Mouse (Mus musculus) forebrain, embryonic 16.5 days (tissue): ENCODE measurements around the gene Slc29a3. TPM values are rescaled to one million over a fixed set of nuclear protein-coding genes. Genes with fewer than 3 reads are reported as not detected.
A peak's percentile ranks its signal among the peaks of the same experiment; 100 is the strongest.

Experiments
- ATAC-seq: fragments of 200-750 bp; cut with Nextera tagmentation; 2 replicates; pipeline ENCODE4 v1.8.0; 2017; ENCODE audit warnings: mild to moderate bottlenecking, moderate library complexity
- H3K27ac ChIP-seq: fragments of 300-500 bp; sonication (generic); 2 replicates; pipeline ENCODE4 v1.5.1; 2014; ENCODE audit warnings: low read length, control low read depth
- H3K27me3 ChIP-seq: fragments of 300-500 bp; sonication (generic); replicated peaks from 2 replicates; pipeline ENCODE4 v1.6.1; 2014; ENCODE audit warnings: low read length; ENCODE audit not compliant: control insufficient read depth, insufficient read depth
- H3K36me3 ChIP-seq: fragments of 300-500 bp; sonication (generic); 2 replicates; pipeline ENCODE4 v1.6.1; 2014; ENCODE audit not compliant: control insufficient read depth, insufficient read depth
- H3K4me1 ChIP-seq: fragments of 300-500 bp; sonication (generic); replicated peaks from 2 replicates; pipeline ENCODE4 v1.6.1; 2014; ENCODE audit warnings: low read length; ENCODE audit not compliant: control insufficient read depth, insufficient read depth
- H3K4me2 ChIP-seq: fragments of 300-500 bp; sonication (generic); 2 replicates; pipeline ENCODE4 v1.6.1; 2014; ENCODE audit warnings: mild to moderate bottlenecking, low read length, control low read depth
- H3K4me3 ChIP-seq: fragments of 300-500 bp; sonication (generic); replicated peaks from 2 replicates; pipeline ENCODE4 v1.5.1; 2014; ENCODE audit warnings: mild to moderate bottlenecking, low read length, control low read depth
- H3K9ac ChIP-seq: fragments of 300-500 bp; sonication (generic); replicated peaks from 2 replicates; pipeline ENCODE4 v1.6.1; 2014; ENCODE audit warnings: low read depth, low read length, control low read depth
- H3K9me3 ChIP-seq: fragments of 300-500 bp; sonication (generic); 2 replicates; pipeline ENCODE4 v1.6.1; 2016; ENCODE audit warnings: low read length; ENCODE audit not compliant: control insufficient read depth
- WGBS: fragments of 180-500 bp; shearing (Covaris S2); extraction: QIAGEN DNeasy Blood & Tissue Kit; methylation state at CpG from one replicate; pipeline ENCODE4 v1.1.7; 2014; 5-methylcytosine and 5-hydroxymethylcytosine counted together
- polyA plus RNA-seq: library from polyadenylated mRNA; unstranded; fragments of >200 nt; fragmentation: Nextera tagmentation; extraction: Ambion mirVana; gene quantifications from 2 replicates; pipeline ENCODE4 v1.2.1, GENCODE M21; 2015

Gene Slc29a3
- 13.0 and 13.4 TPM in 2 replicates for polyA plus RNA-seq

- Histone ChIP-seq H3K27ac (peak within 1 kb of the TSS; percentile 57), H3K9me3 (no peaks in the 10 kb centered on the region), H3K4me3 (peak within 1 kb of the TSS; percentile 77), H3K4me1 (peaks cover 17% of the 10 kb centered on the region), H3K36me3 (no peaks in the 10 kb centered on the region), H3K9ac (peak within 1 kb of the TSS; percentile 84), H3K27me3 (no peaks in the 10 kb centered on the region), H3K4me2 (peak within 1 kb of the TSS; percentile 91)
- 6% methylated on average over 37 of the region's 41 CpGs for WGBS
- ATAC-seq: peak; percentile 91
Measured at GRCm38 (mm10) chr10:60752040-60753020, at the start of gene Slc29a3. Slc29a3 (minus strand) TSS chr10:60752794.

GRCm38 (mm10) chr10:60801898-60802412 lies 49.4 kb upstream of the Slc29a3 start:
- WGBS: 65% methylated on average over 12 of the region's 12 CpGs

DNA sequence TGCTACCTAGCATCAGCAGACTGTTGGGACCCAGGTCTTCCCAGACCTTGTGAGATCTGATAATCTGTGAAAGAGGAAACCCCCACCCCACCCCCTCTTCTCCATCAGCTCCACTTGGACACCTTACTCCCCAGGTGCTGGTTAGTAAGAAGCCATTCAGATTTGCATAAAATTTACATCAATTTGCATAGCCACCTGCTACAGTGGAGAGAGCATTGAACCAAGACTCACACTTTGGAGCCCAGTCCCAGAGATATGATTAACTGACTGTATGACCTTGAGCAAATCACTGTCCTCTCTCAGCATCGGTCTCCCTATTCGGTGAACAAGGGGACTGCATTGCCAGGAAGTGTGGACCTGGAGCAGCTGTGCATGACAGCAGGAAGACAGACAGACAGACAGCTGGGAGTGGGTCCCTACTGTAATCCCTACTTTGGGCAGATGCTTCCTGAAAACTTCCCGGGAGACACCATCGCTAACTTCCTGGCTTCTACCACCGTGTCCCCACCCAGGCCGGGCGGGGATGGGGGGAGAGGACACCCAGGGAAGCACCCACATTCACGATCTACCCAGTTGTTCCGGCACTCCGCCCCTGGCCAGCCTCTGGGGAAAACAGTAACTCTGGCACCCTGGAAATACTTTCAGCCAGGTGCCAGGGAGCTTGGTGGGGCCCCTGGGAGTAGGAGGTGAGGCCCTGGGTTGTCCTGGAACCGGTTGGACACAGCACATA lies 48.7 kb upstream of the Slc29a3 start:
- H3K27me3 ChIP-seq: no peaks in the 10 kb centered on the region
- H3K9ac ChIP-seq: no peak overlapping the region
- ATAC-seq: peak; percentile 43; the same call in 1 of the 2 replicates
- H3K27ac ChIP-seq: no peak overlapping the region
- H3K4me1 ChIP-seq: peaks cover 16% of the 10 kb centered on the region
- no peak overlapping the region for H3K4me2 ChIP-seq
- no peaks in the 10 kb centered on the region for H3K36me3 ChIP-seq
- 44% methylated on average over 11 of the region's 11 CpGs for WGBS
- H3K9me3 ChIP-seq: no peaks in the 10 kb centered on the region
- no peak overlapping the region for H3K4me3 ChIP-seq

More at GRCm38 (mm10) chr10:60801898-60802412, 49.4 kb upstream of the Slc29a3 start:
- no peak overlapping the region for H3K27ac ChIP-seq
- H3K36me3 ChIP-seq: no peaks in the 10 kb centered on the region
- H3K9ac ChIP-seq: no peak overlapping the region
- H3K9me3 ChIP-seq: no peaks in the 10 kb centered on the region
- no peak for ATAC-seq
- H3K27me3 ChIP-seq: no peaks in the 10 kb centered on the region
- no peak overlapping the region for H3K4me3 ChIP-seq
- no peak overlapping the region for H3K4me2 ChIP-seq
- peaks cover 16% of the 10 kb centered on the region for H3K4me1 ChIP-seq

DNA sequence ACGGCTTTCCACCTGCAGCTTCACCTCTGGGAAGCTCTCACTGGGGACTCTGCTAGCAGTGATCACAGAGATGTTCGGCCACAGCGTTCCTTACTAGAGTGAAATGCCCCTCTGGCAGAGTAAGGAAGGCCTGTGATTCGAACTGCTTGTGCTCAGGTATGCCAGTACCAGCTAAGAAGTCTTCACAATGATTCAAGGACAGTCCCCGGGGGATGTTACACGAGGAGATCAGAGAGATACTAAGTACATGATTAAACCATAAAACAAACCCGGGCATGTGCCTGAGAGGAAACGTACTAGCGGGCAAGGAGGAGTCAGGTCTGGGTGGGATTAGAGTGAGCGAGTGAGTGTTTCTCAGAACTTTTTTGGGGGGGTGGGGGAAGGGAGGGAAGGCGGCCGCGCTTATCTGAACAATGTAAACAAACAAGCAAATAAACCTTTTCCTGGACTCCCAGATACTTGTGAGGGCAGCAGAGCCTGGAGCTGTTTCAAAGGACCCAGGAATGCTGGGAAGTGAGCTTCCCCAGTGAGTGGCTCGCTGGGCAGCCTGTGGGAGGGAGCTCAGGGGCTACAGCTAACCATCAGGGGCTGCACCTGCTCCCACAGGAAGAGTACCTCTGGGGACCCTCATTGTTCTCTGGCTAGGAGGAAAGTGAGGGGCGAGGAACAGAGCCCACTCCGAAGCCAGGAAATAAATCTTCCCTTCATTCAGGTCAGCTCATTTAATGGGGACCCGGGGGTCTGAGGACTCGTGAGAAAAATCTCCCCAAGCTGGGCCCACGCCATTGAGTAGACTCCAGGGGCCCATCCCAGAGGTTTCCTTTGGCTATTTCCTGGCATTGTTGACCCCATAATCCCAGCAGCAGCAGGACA lies 47.9 kb upstream of the Slc29a3 start:
- Histone ChIP-seq H3K27ac (no peak overlapping the region), H3K36me3 (no peaks in the 10 kb centered on the region), H3K9ac (no peak overlapping the region), H3K27me3 (no peaks in the 10 kb centered on the region), H3K4me1 (peaks cover 16% of the 10 kb centered on the region), H3K4me2 (no peak overlapping the region), H3K9me3 (no peaks in the 10 kb centered on the region), H3K4me3 (no peak overlapping the region)
- no peak for ATAC-seq
- 23% methylated on average over 19 of the region's 19 CpGs for WGBS

DNA sequence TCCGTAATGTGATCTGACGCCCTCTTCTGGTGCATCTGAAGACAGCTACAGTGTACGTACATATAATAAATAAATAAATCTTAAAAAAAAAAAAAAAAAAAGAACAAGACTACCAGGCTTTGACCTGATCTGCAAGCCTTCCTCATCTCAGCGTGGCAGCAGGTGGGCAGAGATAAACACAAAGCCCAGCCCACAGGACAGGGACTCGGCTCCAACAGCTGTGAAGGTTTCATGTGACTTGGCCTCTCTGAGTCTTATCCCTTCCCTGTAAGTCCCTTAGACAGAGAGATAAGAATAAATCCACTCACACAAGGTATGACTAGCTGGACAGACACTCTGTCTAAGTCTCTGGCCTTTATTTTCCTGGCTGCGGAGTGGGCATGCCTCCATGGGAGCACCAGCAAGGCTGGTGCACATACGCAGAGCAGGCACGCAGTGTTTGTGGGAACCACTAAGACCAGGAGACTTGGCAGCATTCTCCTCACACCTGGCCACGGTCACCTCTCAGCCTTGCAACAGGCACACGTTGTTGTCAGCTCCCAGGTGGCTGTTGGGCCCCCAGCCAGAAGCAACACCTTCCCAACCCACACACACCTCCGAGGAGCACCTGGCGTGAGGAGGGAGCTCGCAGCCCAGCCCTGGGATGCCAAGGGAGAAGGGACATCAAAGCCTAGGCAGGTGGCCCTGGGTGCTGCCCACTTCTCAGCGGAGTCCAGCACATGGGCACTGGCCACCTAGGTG lies 45.3 kb upstream of the Slc29a3 start:
- no peaks in the 10 kb centered on the region for H3K36me3 ChIP-seq
- H3K9me3 ChIP-seq: no peaks in the 10 kb centered on the region
- H3K4me2 ChIP-seq: no peak overlapping the region
- no peaks in the 10 kb centered on the region for H3K27me3 ChIP-seq
- no peak for ATAC-seq
- H3K4me3 ChIP-seq: no peak overlapping the region
- H3K27ac ChIP-seq: no peak overlapping the region
- H3K4me1 ChIP-seq: peaks cover 21% of the 10 kb centered on the region
- WGBS: 88% methylated on average over 14 of the region's 14 CpGs
- H3K9ac ChIP-seq: no peak overlapping the region

GRCm38 (mm10) chr10:60796474-60796873 lies 43.9 kb upstream of the Slc29a3 start:
- Histone ChIP-seq H3K27me3 (no peaks in the 10 kb centered on the region), H3K9ac (no peak overlapping the region), H3K9me3 (no peaks in the 10 kb centered on the region), H3K27ac (no peak overlapping the region), H3K4me3 (no peak overlapping the region), H3K36me3 (no peaks in the 10 kb centered on the region), H3K4me2 (no peak overlapping the region), H3K4me1 (peaks cover 20% of the 10 kb centered on the region)
- no peak for ATAC-seq
- 88% methylated on average over 7 of the region's 7 CpGs for WGBS

- 73% methylated on average over 5 of the region's 5 CpGs for WGBS
- Histone ChIP-seq H3K27me3 (no peaks in the 10 kb centered on the region), H3K4me3 (no peak overlapping the region), H3K4me2 (no peak overlapping the region), H3K36me3 (no peaks in the 10 kb centered on the region), H3K27ac (no peak overlapping the region), H3K4me1 (peaks cover 15% of the 10 kb centered on the region), H3K9ac (no peak overlapping the region), H3K9me3 (no peaks in the 10 kb centered on the region)
- ATAC-seq: no peak
Measured at GRCm38 (mm10) chr10:60796028-60796427, 43.4 kb upstream of the Slc29a3 start.

DNA sequence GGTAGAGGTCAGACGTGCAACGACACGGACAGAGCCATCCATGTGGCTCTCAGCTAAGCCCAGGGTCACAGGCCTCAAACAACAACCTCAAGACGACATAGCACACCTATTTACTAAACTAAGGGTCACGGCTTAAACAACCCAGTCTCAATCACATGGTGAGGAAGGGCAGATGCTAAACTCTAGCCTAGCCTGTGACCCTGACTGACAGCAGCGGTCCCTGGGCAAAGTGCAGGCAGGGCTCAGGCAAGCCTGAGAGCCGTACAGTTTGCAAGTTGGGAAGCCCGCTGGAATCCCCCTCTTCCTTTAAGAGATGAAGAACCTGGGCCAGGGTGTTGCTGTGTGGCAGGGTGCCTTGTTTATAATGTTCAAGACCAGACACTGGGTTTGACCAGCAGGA lies 42.2 kb upstream of the Slc29a3 start:
- WGBS: 37% methylated on average over 8 of the region's 8 CpGs
- Histone ChIP-seq H3K4me3 (no peak overlapping the region), H3K27me3 (no peaks in the 10 kb centered on the region), H3K4me2 (no peak overlapping the region; the same call in 1 of the 2 replicates), H3K36me3 (no peaks in the 10 kb centered on the region), H3K27ac (0 out of 2 replicates have a peak overlapping the region, but pooled peaks have one; percentile 9), H3K4me1 (peaks cover 9% of the 10 kb centered on the region), H3K9ac (no peak overlapping the region), H3K9me3 (no peaks in the 10 kb centered on the region)
- peak; percentile 4; the same call in 1 of the 2 replicates for ATAC-seq
